Mouse (Mus musculus) heart, embryonic 13.5 days (tissue): Measurements from ENCODE around the gene Gm28539. TPM values are rescaled to one million over a fixed set of nuclear protein-coding genes. Genes with fewer than 3 reads are reported as not detected.
"Not testable (repeated sequence)": the region's sequence is repeated elsewhere in the genome, so short reads cannot be mapped to it uniquely, and the experiment has no call there.

Experiments used
- ATAC-seq: fragments of 200-750 bp; cut with Nextera tagmentation; 2 replicates; pipeline ENCODE4 v1.8.0; 2017; ENCODE audit warnings: moderate TSS enrichment; ENCODE audit not compliant: insufficient number of reproducible peaks, low FRiP score, low TSS enrichment; ENCODE audit errors: extremely low read depth
- H3K27ac ChIP-seq: fragments of 300-500 bp; sonication (generic); replicated peaks from 2 replicates; pipeline ENCODE4 v1.5.1; 2015; ENCODE audit warnings: moderate library complexity, mild to moderate bottlenecking, inconsistent platforms
- H3K27me3 ChIP-seq: fragments of 300-500 bp; sonication (generic); replicated peaks from 2 replicates; pipeline ENCODE4 v1.6.1; 2015; ENCODE audit warnings: mild to moderate bottlenecking, inconsistent platforms
- H3K36me3 ChIP-seq: fragments of 300-500 bp; sonication (generic); 2 replicates; pipeline ENCODE4 v1.6.1; 2015; ENCODE audit warnings: mild to moderate bottlenecking, inconsistent platforms
- H3K4me1 ChIP-seq: fragments of 300-500 bp; sonication (generic); 2 replicates; pipeline ENCODE4 v1.6.1; 2015; ENCODE audit warnings: inconsistent platforms
- H3K4me2 ChIP-seq: fragments of 300-500 bp; sonication (generic); 2 replicates; pipeline ENCODE4 v1.6.1; 2015; ENCODE audit warnings: inconsistent platforms, mild to moderate bottlenecking, moderate library complexity
- H3K4me3 ChIP-seq: fragments of 300-500 bp; sonication (generic); 2 replicates; pipeline ENCODE4 v1.5.1; 2015; ENCODE audit warnings: moderate library complexity, mild to moderate bottlenecking, inconsistent platforms
- H3K9ac ChIP-seq: fragments of 300-500 bp; sonication (generic); 2 replicates; pipeline ENCODE4 v1.6.1; 2015; ENCODE audit warnings: inconsistent platforms, mild to moderate bottlenecking, moderate library complexity
- H3K9me3 ChIP-seq: fragments of 300-500 bp; sonication (generic); 2 replicates; pipeline ENCODE4 v1.6.1; 2016; ENCODE audit warnings: inconsistent platforms
- WGBS: fragments of 180-500 bp; shearing (Covaris S2); methylation state at CpG from one replicate; pipeline ENCODE4 v1.1.7; 2015; ENCODE audit warnings: mixed read lengths; 5-methylcytosine and 5-hydroxymethylcytosine counted together
- polyA plus RNA-seq: library from polyadenylated mRNA; unstranded; fragments of >200 nt; fragmentation: Nextera tagmentation; extraction: Ambion mirVana; gene quantifications from 2 replicates; pipeline ENCODE4 v1.2.1, GENCODE M21; 2015

Gm28539 gene
- polyA plus RNA-seq, 1 experiment from 2014 or later: not detected

GRCm38 (mm10) chr16:18811468-18812384, 24.7 kb upstream of the Gm28539 start, which contains the start of the genes Ufd1 and Cdc45:
TSS of gene Ufd1 (plus strand) at chr16:18811779.
TSS of gene Cdc45 (minus strand) at chr16:18811987.
- H3K4me3 ChIP-seq: peak within 1 kb of the TSS; percentile 91
- H3K36me3 ChIP-seq: peaks cover 56% of the 10 kb centered on the region
- peak within 1 kb of the TSS; percentile 76 for H3K27ac ChIP-seq
- ATAC-seq: peak; percentile 88
- no peaks in the 10 kb centered on the region for H3K27me3 ChIP-seq
- peak within 1 kb of the TSS; percentile 95 for H3K4me2 ChIP-seq
- WGBS: under 1% methylated on average over 42 of the region's 42 CpGs
- H3K9ac ChIP-seq: peak within 1 kb of the TSS; percentile 92
- no peaks in the 10 kb centered on the region for H3K9me3 ChIP-seq
- H3K4me1 ChIP-seq: peaks cover 27% of the 10 kb centered on the region

- Histone ChIP-seq H3K36me3 (peaks cover 56% of the 10 kb centered on the region), H3K27ac (peak overlapping the region; percentile 76)
- peak; percentile 29 for ATAC-seq
Measured at GRCm38 (mm10) chr16:18812385-18812910, 23.9 kb upstream of the Gm28539 start.

DNA sequence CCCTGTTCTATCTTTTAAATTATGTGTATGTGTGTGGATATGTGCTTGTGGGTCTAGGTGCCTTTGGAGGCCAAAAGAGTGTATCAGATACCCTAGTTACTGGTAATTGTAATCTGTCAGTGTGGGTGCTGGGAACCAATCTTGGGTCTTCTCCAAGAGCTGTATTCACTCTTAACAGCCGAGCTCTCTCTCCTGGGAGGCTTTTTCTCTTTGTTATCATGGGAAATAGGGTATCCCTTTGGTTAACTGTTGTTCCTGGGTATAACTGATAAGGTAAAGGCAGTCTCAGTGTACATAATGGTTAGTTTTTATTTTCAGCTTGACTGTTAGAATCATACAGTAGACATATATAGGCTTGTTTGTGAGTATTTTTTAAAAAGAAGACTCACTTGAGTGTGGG, 14.0 kb upstream of the Gm28539 start:
- Histone ChIP-seq H3K4me2 (no peak overlapping the region), H3K9me3 (no peaks in the 10 kb centered on the region), H3K9ac (no peak overlapping the region), H3K36me3 (peaks cover 98% of the 10 kb centered on the region), H3K27me3 (no peaks in the 10 kb centered on the region), H3K4me1 (no peaks in the 10 kb centered on the region), H3K27ac (no peak overlapping the region), H3K4me3 (no peak overlapping the region)
- ATAC-seq: no peak
- 52% methylated on average over 1 of the region's 1 CpGs for WGBS

More at GRCm38 (mm10) chr16:18812385-18812910, 23.9 kb upstream of the Gm28539 start:
- 1% methylated on average over 31 of the region's 31 CpGs for WGBS
- H3K4me3 ChIP-seq: peak overlapping the region; percentile 91
- H3K9me3 ChIP-seq: no peaks in the 10 kb centered on the region
- peak overlapping the region; percentile 92 for H3K9ac ChIP-seq
- peaks cover 27% of the 10 kb centered on the region for H3K4me1 ChIP-seq
- H3K4me2 ChIP-seq: peak overlapping the region; percentile 95
- no peaks in the 10 kb centered on the region for H3K27me3 ChIP-seq

DNA sequence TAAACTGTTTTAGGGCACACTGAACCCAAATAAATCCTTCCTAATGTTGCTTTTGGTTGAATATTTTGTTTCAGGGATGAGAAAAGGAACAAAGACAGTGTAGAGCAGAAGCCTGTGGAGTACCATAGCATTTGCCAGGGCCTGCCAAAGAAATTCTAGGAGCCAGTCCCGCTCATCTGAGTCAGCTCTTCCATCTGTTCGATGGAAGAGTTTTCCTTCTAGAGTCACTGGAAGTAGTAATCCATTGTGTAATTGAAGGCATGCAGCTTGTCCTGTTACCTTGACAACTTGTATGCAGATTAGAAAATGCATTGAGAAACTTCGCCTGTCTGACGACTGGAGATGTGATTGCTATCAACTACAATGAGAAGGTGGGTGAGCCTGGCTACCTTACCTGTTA, 13.5 kb upstream of the Gm28539 start:
- Histone ChIP-seq H3K4me3 (no peak overlapping the region), H3K27ac (no peak overlapping the region), H3K9ac (no peak overlapping the region), H3K27me3 (no peaks in the 10 kb centered on the region), H3K9me3 (no peaks in the 10 kb centered on the region), H3K36me3 (peaks cover 98% of the 10 kb centered on the region), H3K4me1 (no peaks in the 10 kb centered on the region), H3K4me2 (no peak overlapping the region)
- ATAC-seq: no peak
- 90% methylated on average over 4 of the region's 4 CpGs for WGBS

- H3K4me2 ChIP-seq: no peak overlapping the region
- no peaks in the 10 kb centered on the region for H3K27me3 ChIP-seq
- no peak for ATAC-seq
- no peak overlapping the region for H3K9ac ChIP-seq
- H3K4me3 ChIP-seq: no peak overlapping the region
- WGBS: 87% methylated on average over 3 of the region's 3 CpGs
- no peaks in the 10 kb centered on the region for H3K9me3 ChIP-seq
- H3K27ac ChIP-seq: no peak overlapping the region
- H3K4me1 ChIP-seq: 0 out of 2 replicates have a peak, but pooled peaks cover 4% of the 10 kb centered on the region
- peaks cover 98% of the 10 kb centered on the region for H3K36me3 ChIP-seq
Measured at GRCm38 (mm10) chr16:18828630-18829029, 7.8 kb upstream of the Gm28539 start.

GRCm38 (mm10) chr16:18829102-18829501, 7.3 kb upstream of the Gm28539 start:
- Histone ChIP-seq H3K4me3 (no peak overlapping the region), H3K36me3 (peaks cover 98% of the 10 kb centered on the region), H3K27ac (no peak overlapping the region), H3K9ac (no peak overlapping the region), H3K4me1 (0 out of 2 replicates have a peak, but pooled peaks cover 4% of the 10 kb centered on the region), H3K27me3 (no peaks in the 10 kb centered on the region), H3K9me3 (no peaks in the 10 kb centered on the region), H3K4me2 (no peak overlapping the region)
- no peak for ATAC-seq
- 64% methylated on average over 6 of the region's 6 CpGs for WGBS

DNA sequence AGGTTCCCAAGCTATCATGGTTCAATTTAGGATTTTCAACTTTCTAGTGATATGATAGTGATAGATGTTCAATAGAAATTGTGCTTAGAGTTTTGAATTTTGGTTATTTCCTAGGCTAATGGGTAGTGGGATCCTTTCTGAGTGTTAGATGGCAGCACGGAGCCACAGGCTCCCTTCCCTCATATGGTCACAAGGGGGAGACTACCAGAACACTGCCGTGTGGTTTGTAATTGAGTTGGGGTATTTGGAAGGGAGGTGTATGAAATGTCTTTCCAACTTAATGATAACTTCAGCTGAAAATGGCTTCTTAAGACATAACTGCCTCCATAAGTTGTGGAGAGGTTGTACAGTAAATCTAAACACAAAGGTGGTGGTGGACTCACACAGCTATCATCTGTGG, 2.9 kb upstream of the Gm28539 start:
- Histone ChIP-seq H3K27ac (no peak overlapping the region), H3K4me1 (peaks cover 8% of the 10 kb centered on the region; the same call in 1 of the 2 replicates), H3K27me3 (no peaks in the 10 kb centered on the region), H3K9ac (no peak overlapping the region), H3K36me3 (peaks cover 70% of the 10 kb centered on the region), H3K4me2 (no peak overlapping the region), H3K4me3 (no peak overlapping the region), H3K9me3 (no peaks in the 10 kb centered on the region)
- ATAC-seq: no peak
- 63% methylated on average over 2 of the region's 2 CpGs for WGBS

DNA sequence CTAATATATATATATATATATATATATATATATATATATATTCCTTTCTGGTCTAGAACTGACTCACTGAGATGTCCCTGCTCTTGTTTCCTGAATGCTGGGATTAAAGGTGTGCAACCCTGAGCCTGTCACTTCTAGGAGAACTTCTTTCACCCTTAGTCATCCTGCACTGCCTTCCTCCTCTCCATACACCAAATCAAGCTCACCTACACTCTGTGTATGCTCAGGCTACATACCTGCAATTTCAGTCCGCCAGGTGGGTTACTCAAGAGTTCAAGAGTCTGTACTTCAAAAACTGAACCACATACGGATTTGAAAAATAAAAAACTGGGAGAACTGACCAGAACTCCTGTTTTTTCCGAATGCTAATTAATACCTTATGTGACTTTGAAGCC, 314 bp upstream of the Gm28539 start:
- Histone ChIP-seq H3K36me3 (peaks cover 59% of the 10 kb centered on the region), H3K9ac (peak overlapping the region; percentile 95; the same call in 1 of the 2 replicates), H3K4me2 (peak overlapping the region; percentile 79), H3K27me3 (no peaks in the 10 kb centered on the region), H3K9me3 (no peaks in the 10 kb centered on the region), H3K27ac (no peak overlapping the region), H3K4me1 (peaks cover 4% of the 10 kb centered on the region; the same call in 1 of the 2 replicates), H3K4me3 (peak overlapping the region; percentile 97)
- WGBS: 24% methylated on average over 3 of the region's 3 CpGs
- no peak for ATAC-seq

GRCm38 (mm10) chr16:18838346-18838745, 2.0 kb downstream of the Gm28539 start:
- Histone ChIP-seq H3K9me3 (no peaks in the 10 kb centered on the region), H3K4me2 (no peak overlapping the region), H3K27me3 (no peaks in the 10 kb centered on the region), H3K9ac (no peak overlapping the region), H3K4me3 (no peak overlapping the region), H3K4me1 (peaks cover 4% of the 10 kb centered on the region; the same call in 1 of the 2 replicates), H3K36me3 (peaks cover 41% of the 10 kb centered on the region), H3K27ac (no peak overlapping the region)
- 90% methylated on average over 4 of the region's 4 CpGs for WGBS
- ATAC-seq: no peak

DNA sequence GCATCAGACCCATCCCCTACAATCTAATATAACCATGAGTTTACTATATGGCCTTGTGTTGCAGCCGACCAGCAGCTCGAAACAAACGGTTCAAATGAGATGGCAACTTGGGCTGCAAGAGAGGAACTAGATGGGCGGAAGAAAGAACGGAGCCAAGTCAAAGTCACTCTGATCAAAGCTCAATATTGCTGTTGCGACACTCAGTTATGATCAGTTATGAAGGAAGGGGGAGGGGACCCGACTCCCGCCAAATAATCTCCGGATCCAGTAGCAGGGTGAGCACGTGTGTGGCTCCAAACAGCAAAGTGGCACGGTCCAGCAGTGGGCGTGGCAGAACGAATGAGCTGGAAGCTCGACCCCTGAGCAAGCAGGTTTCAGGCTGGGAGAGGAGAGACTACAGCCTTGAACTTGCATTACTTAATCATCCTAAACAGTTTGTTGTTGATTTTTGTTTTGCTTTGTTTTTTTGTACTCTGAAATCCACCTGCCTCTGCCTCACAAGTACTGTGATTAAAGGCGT, 10.0 kb downstream of the Gm28539 start:
- ATAC-seq: no peak
- H3K4me3 ChIP-seq: no peak overlapping the region
- WGBS: 81% methylated on average over 15 of the region's 15 CpGs
- no peak overlapping the region for H3K27ac ChIP-seq
- H3K27me3 ChIP-seq: no peaks in the 10 kb centered on the region
- no peak overlapping the region for H3K4me2 ChIP-seq
- H3K9me3 ChIP-seq: peaks cover 7% of the 10 kb centered on the region; the same call in 1 of the 2 replicates
- 0 out of 2 replicates have a peak, but pooled peaks cover 2% of the 10 kb centered on the region for H3K36me3 ChIP-seq
- no peaks in the 10 kb centered on the region for H3K4me1 ChIP-seq
- H3K9ac ChIP-seq: no peak overlapping the region

GRCm38 (mm10) chr16:18849521-18850190, 13.3 kb downstream of the Gm28539 start:
- H3K4me3 ChIP-seq, H3K9ac ChIP-seq, H3K36me3 ChIP-seq, H3K4me1 ChIP-seq, ATAC-seq, H3K9me3 ChIP-seq, H3K27ac ChIP-seq, H3K27me3 ChIP-seq, H3K4me2 ChIP-seq: not testable (repeated sequence)
- WGBS: 87% methylated on average over 15 of the region's 17 CpGs
